Mouse (Mus musculus): ENCODE measurements at regions not wholly inside any gene's neighbourhood (a gene's known extent, or its start where the extent isn't known, plus 50 kb on each side); places are given as distances from the start of the nearest gene placed in this dataset.

DNA sequence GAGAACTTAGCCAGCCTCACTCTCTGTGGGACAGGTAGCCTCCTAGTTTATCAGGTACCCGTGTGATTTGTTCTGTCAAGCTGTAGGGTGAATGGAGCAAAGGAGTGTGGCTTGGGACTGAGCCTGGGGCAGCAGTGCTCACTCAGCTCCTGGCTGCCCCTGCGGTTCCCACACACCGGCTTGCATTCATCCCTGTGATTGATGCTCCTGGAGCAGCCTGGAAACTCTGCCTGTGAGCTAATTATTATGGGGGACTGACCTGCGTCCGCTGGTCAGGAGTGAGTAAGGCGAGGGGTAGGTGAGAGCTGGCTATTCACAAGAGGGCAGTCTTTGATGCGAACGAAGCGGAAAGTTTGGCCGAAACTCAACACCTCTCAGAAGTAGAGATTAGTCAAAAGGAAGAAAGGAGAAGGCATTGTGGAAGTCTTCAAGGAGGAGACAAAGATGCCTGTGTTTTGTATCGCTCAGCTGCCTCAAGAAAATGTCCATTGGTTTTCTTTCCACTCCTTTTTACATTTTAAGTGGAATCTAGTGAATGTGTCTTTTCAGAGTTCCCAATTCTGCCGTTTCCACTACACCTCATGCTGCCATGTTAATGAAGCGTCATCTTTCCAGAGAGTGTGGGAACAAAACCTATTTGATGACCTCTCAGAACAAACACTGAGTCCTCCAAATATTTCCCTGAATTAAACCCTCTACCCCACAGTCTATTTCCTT lies 142.7 kb upstream of the Car8 start:
- TF ChIP-seq CTCF (conservative IDR thresholded peaks at IDR 0.05; ENCODE audit: low read length) (no peak), POU5F1 (IDR thresholded peaks at IDR 0.05; ENCODE audit: borderline replicate concordance, low read length) (no peak)
